Comparison of ENCODE assay signal across 8 mouse cellular contexts in the genomic region with DNA sequence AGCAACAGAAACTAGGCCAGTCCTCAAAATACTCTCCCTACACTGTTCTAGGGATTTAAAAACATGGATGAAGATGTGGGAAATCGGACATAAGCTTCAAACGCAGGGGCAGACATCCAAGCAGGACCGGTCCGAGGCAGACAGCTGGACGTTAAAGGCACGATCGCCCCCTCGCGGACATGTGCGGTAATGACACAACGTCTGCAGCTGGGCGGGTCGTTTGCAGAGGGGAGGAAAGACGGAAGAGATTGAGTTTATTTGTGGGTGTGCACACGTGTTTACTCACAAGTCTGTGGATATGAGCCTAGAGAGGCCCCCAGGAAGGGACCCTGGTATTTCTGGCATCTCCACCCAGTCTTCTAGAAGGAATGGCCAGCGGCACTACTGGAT. TPM values are rescaled to one million over a fixed set of nuclear protein-coding genes. Genes with fewer than 3 reads are reported as not detected.
DNase-seq lines count a peak whose midpoint lies in the region; ATAC-seq and TF ChIP-seq lines count a peak whose summit lies in the region.

No protein-coding gene starts in this region.

- TF ChIP-seq POLR2A in heart, adult 2 months (IDR thresholded peaks at IDR 0.05; ENCODE audit: insufficient read depth, low read depth, low read length) = no peak
- TF ChIP-seq POLR2A in limb, embryonic 14.5 days (IDR thresholded peaks at IDR 0.05; ENCODE audit: borderline replicate concordance, extremely low read depth, insufficient read depth, insufficient read length) = no peak
- no peak for TF ChIP-seq POLR2A in spleen, adult 2 months (IDR thresholded peaks at IDR 0.05; ENCODE audit: low read depth, low read length)

- TF ChIP-seq CTCF in heart, adult 2 months (IDR thresholded peaks at IDR 0.05) = peak; percentile 89
- peak; percentile 95 for TF ChIP-seq CTCF in spleen, adult 2 months (IDR thresholded peaks at IDR 0.05; ENCODE audit: extremely low read depth, insufficient read depth, insufficient read length, insufficient replicate concordance)

- peak; percentile 88 for DNase-seq in 3T3-L1 (ENCODE audit: low read depth, low spot score)
- DNase-seq in adrenal gland, postnatal 14 days = peak; percentile 92
- DNase-seq in embryonic facial prominence, embryonic 11.5 days (ENCODE audit: low spot score) = peak; percentile 85
- DNase-seq in heart, adult 2 months = peak; percentile 81 to 89
- DNase-seq in kidney, adult 9 months = peak; percentile 85
- DNase-seq in limb, embryonic 14.5 days (ENCODE audit: low spot score) = peak; percentile 57
- DNase-seq in spleen, adult 2 months (ENCODE audit: low read depth in 1 of 2, low spot score in 2 of 2) = peak; percentile 60 to 86

- intact Hi-C loops in heart, adult 2 months (cut with DNase I) = loop anchor here (1.0 to 10.0 kb wide), 5 partner anchors 58 to 530 kb away; partner anchors contain the start of gene Alkbh7

- H3K36me3 ChIP-seq in embryonic facial prominence, embryonic 11.5 days (replicated peaks; ENCODE audit: control insufficient read depth, insufficient read depth, low read depth, low read length) = no peaks in the 10 kb centered on the region
- H3K36me3 ChIP-seq in heart, adult 2 months (ENCODE audit: control insufficient read depth, insufficient read depth, low read length) = no peaks in the 10 kb centered on the region
- H3K36me3 ChIP-seq in limb, embryonic 14.5 days (ENCODE audit: control insufficient read depth, insufficient read depth, low read length) = no peaks in the 10 kb centered on the region
- H3K36me3 ChIP-seq in midbrain, embryonic 16.5 days (ENCODE audit: control insufficient read depth, insufficient read depth, low read length) = no peaks in the 10 kb centered on the region
- no peaks in the 10 kb centered on the region for H3K36me3 ChIP-seq in spleen, adult 2 months (ENCODE audit: control insufficient read depth, insufficient read depth, low read length)

- no peak overlapping the region for H3K4me3 ChIP-seq in embryonic facial prominence, embryonic 11.5 days (ENCODE audit: low read depth, low read length)
- no peak overlapping the region for H3K4me3 ChIP-seq in heart, adult 2 months
- H3K4me3 ChIP-seq in limb, embryonic 14.5 days (replicated peaks; ENCODE audit: low read length) = no peak overlapping the region
- H3K4me3 ChIP-seq in midbrain, embryonic 16.5 days (ENCODE audit: low read depth, low read length) = no peak overlapping the region
- H3K4me3 ChIP-seq in spleen, adult 2 months (ENCODE audit: extremely low read depth, insufficient read depth, insufficient read length) = no peak overlapping the region

- H3K4me2 ChIP-seq in embryonic facial prominence, embryonic 11.5 days (ENCODE audit: low read depth, low read length) = no peak overlapping the region
- no peak overlapping the region for H3K4me2 ChIP-seq in limb, embryonic 14.5 days (replicated peaks; ENCODE audit: low read depth, low read length, severe bottlenecking)
- peak overlapping the region; percentile 10; the same call in 1 of the 2 replicates for H3K4me2 ChIP-seq in midbrain, embryonic 16.5 days (ENCODE audit: low read length)

- no peaks in the 10 kb centered on the region for H3K9me3 ChIP-seq in embryonic facial prominence, embryonic 11.5 days (replicated peaks; ENCODE audit: control insufficient read depth, low read length)
- no peaks in the 10 kb centered on the region for H3K9me3 ChIP-seq in limb, embryonic 14.5 days (ENCODE audit: control insufficient read depth, low read length)
- H3K9me3 ChIP-seq in midbrain, embryonic 16.5 days (replicated peaks; ENCODE audit: control insufficient read depth, low read length, poor library complexity, severe bottlenecking) = no peaks in the 10 kb centered on the region

- H3K27ac ChIP-seq in embryonic facial prominence, embryonic 11.5 days (replicated peaks; ENCODE audit: low read depth, low read length) = no peak overlapping the region
- no peak overlapping the region for H3K27ac ChIP-seq in heart, adult 2 months
- no peak overlapping the region for H3K27ac ChIP-seq in limb, embryonic 14.5 days (replicated peaks; ENCODE audit: low read depth, low read length)
- no peak overlapping the region for H3K27ac ChIP-seq in midbrain, embryonic 16.5 days (ENCODE audit: low read length)
- H3K27ac ChIP-seq in spleen, adult 2 months (ENCODE audit: insufficient read depth, low read length) = no peak overlapping the region

- no peaks in the 10 kb centered on the region for H3K4me1 ChIP-seq in embryonic facial prominence, embryonic 11.5 days (ENCODE audit: control insufficient read depth, insufficient read depth, low read length)
- H3K4me1 ChIP-seq in heart, adult 2 months (ENCODE audit: control insufficient read depth, insufficient read depth, low read length) = no peaks in the 10 kb centered on the region
- no peaks in the 10 kb centered on the region for H3K4me1 ChIP-seq in limb, embryonic 14.5 days (ENCODE audit: control insufficient read depth, insufficient read depth, low read length)
- H3K4me1 ChIP-seq in midbrain, embryonic 16.5 days (ENCODE audit: control insufficient read depth, insufficient read depth, low read length) = no peaks in the 10 kb centered on the region
- peaks cover 15% of the 10 kb centered on the region; the same call in 1 of the 2 replicates for H3K4me1 ChIP-seq in spleen, adult 2 months (ENCODE audit: control insufficient read depth, insufficient read depth, insufficient read length)

- H3K9ac ChIP-seq in embryonic facial prominence, embryonic 11.5 days (replicated peaks; ENCODE audit: low read length) = no peak overlapping the region
- H3K9ac ChIP-seq in heart, adult 2 months (ENCODE audit: low read depth, low read length) = no peak overlapping the region
- no peak overlapping the region for H3K9ac ChIP-seq in limb, embryonic 14.5 days (ENCODE audit: low read depth, low read length, severe bottlenecking)
- no peak overlapping the region for H3K9ac ChIP-seq in midbrain, embryonic 16.5 days (ENCODE audit: low read depth, low read length)

- TF ChIP-seq EP300 in heart, adult 2 months (IDR thresholded peaks at IDR 0.05; ENCODE audit: insufficient read depth, low read depth, low read length) = 0 out of 2 replicates have a peak, but pooled peaks have one; percentile 52

- 9% methylated on average over 16 of the region's 16 CpGs for WGBS in embryonic facial prominence, embryonic 11.5 days
- 5% methylated on average over 16 of the region's 16 CpGs for WGBS in heart, adult 2 months
- WGBS in limb, embryonic 14.5 days = 8% methylated on average over 16 of the region's 16 CpGs
- WGBS in midbrain, embryonic 16.5 days = 6% methylated on average over 16 of the region's 16 CpGs
- WGBS in spleen, adult 2 months = 5% methylated on average over 16 of the region's 16 CpGs

- H3K27me3 ChIP-seq in embryonic facial prominence, embryonic 11.5 days (ENCODE audit: control insufficient read depth, insufficient read depth, low read length) = no peaks in the 10 kb centered on the region
- no peaks in the 10 kb centered on the region for H3K27me3 ChIP-seq in heart, adult 2 months (ENCODE audit: control insufficient read depth, insufficient read depth, low read length)
- H3K27me3 ChIP-seq in limb, embryonic 14.5 days (ENCODE audit: control insufficient read depth, insufficient read depth, low read length) = no peaks in the 10 kb centered on the region
- H3K27me3 ChIP-seq in midbrain, embryonic 16.5 days (ENCODE audit: control insufficient read depth, insufficient read depth, low read depth, low read length) = no peaks in the 10 kb centered on the region
- no peaks in the 10 kb centered on the region for H3K27me3 ChIP-seq in spleen, adult 2 months (ENCODE audit: control insufficient read depth, insufficient read depth, low read length)

- no peaks in the 10 kb centered on the region for H3K79me2 ChIP-seq in heart, adult 2 months (replicated peaks; ENCODE audit: control insufficient read depth, insufficient read depth, low read length)

- peak; percentile 54 for ATAC-seq in embryonic facial prominence, embryonic 11.5 days (replicated peaks; ENCODE audit: insufficient number of reproducible peaks, low FRiP score, low TSS enrichment, low read depth)
- peak; percentile 31; the same call in 1 of the 2 replicates for ATAC-seq in limb, embryonic 14.5 days (ENCODE audit: low FRiP score, low read depth)
- ATAC-seq in midbrain, embryonic 16.5 days = peak; percentile 31

RNA-seq across cellular contexts. Expression of gene Adgre1, which starts 23.7 kb away (rescaled TPM):
- total RNA-seq in adrenal gland, postnatal 14 days (2021) = 4.8 and 5.9 TPM in 2 replicates
- polyA plus RNA-seq in embryonic facial prominence, embryonic 11.5 days (2014; fragmentation: Nextera tagmentation; extraction: Ambion mirVana) = 4.3 and 5.2 TPM in 2 replicates
- 10 to 100 TPM in 1 of 2 experiments, 1 to 10 TPM in 1; 8.6 to 12.6 TPM for total RNA-seq in heart, adult 2 months (2021)
- 7.9 and 11.0 TPM in 2 replicates for polyA plus RNA-seq in heart, adult 2 months (2012; rRNA removed)
- 7.5 and 7.8 TPM in 2 replicates for polyA plus RNA-seq in limb, embryonic 14.5 days (2012; rRNA removed)
- polyA plus RNA-seq in limb, embryonic 14.5 days (2014; fragmentation: Nextera tagmentation; extraction: Ambion mirVana) = 10.1 and 10.8 TPM in 2 replicates
- polyA plus RNA-seq in midbrain, embryonic 16.5 days (2015; fragmentation: Nextera tagmentation; extraction: Ambion mirVana) = 3.3 and 3.5 TPM in 2 replicates
- 26.8 and 38.4 TPM in 2 replicates for polyA plus RNA-seq in spleen, adult 2 months (2012; rRNA removed)

RNA-seq across cellular contexts. Expression of gene Vav1, which starts 55.9 kb away (rescaled TPM):
- 2.8 and 9.7 TPM in 2 replicates for total RNA-seq in adrenal gland, postnatal 14 days (2021)
- 2.3 and 2.7 TPM in 2 replicates for polyA plus RNA-seq in embryonic facial prominence, embryonic 11.5 days (2014; fragmentation: Nextera tagmentation; extraction: Ambion mirVana)
- 1 to 10 TPM; 1.9 to 2.2 TPM for total RNA-seq in heart, adult 2 months (2021)
- polyA plus RNA-seq in heart, adult 2 months (2012; rRNA removed) = 1.8 and 2.0 TPM in 2 replicates
- 2.6 and 3.3 TPM in 2 replicates for polyA plus RNA-seq in limb, embryonic 14.5 days (2012; rRNA removed)
- polyA plus RNA-seq in limb, embryonic 14.5 days (2014; fragmentation: Nextera tagmentation; extraction: Ambion mirVana) = 3.8 and 4.6 TPM in 2 replicates
- 1.2 and 1.3 TPM in 2 replicates for polyA plus RNA-seq in midbrain, embryonic 16.5 days (2015; fragmentation: Nextera tagmentation; extraction: Ambion mirVana)
- 51.6 and 53.3 TPM in 2 replicates for polyA plus RNA-seq in spleen, adult 2 months (2012; rRNA removed)
